Mouse (Mus musculus) 3T3-L1 (cell line): ENCODE results near the gene Ocm.

Experiments used
- DNase-seq: peaks from one replicate; pipeline ENCODE4 v3.0.0-alpha.2; 2015; ENCODE audit warnings: low read depth, low spot score

Gene Ocm

GRCm38 (mm10) chr5:144026620-144027263 is at the start of gene Ocm:
TSS of gene Ocm (minus strand) at chr5:144026670.
- no peak for DNase-seq

GRCm38 (mm10) chr5:144071249-144071648 is 44.8 kb upstream of the Ocm start:
- no peak for DNase-seq

- DNase-seq = no peak
Measured at GRCm38 (mm10) chr5:144070064-144070463, 43.6 kb upstream of the Ocm start.

- peak; percentile 54 for DNase-seq
Measured at GRCm38 (mm10) chr5:144066036-144066435, 39.6 kb upstream of the Ocm start.

GRCm38 (mm10) chr5:144064093-144064492 is 37.6 kb upstream of the Ocm start:
- DNase-seq = no peak

- no peak for DNase-seq
Measured at GRCm38 (mm10) chr5:144054340-144054739, 27.9 kb upstream of the Ocm start.

- no peak for DNase-seq
Measured at GRCm38 (mm10) chr5:144053450-144053849, 27.0 kb upstream of the Ocm start.

GRCm38 (mm10) chr5:144051268-144051667 is 24.8 kb upstream of the Ocm start:
- DNase-seq = peak; percentile 46

GRCm38 (mm10) chr5:144049881-144050280 is 23.4 kb upstream of the Ocm start:
- no peak for DNase-seq

- DNase-seq = no peak
Measured at GRCm38 (mm10) chr5:144047324-144047723, 20.9 kb upstream of the Ocm start.

- DNase-seq = no peak
Measured at GRCm38 (mm10) chr5:144043166-144043565, 16.7 kb upstream of the Ocm start.

- peak; percentile 88 for DNase-seq
Measured at GRCm38 (mm10) chr5:144040720-144041364, 14.4 kb upstream of the Ocm start.

GRCm38 (mm10) chr5:144039886-144040285 is 13.4 kb upstream of the Ocm start:
- no peak for DNase-seq

- DNase-seq = no peak
Measured at GRCm38 (mm10) chr5:144039156-144039675, 12.7 kb upstream of the Ocm start.

GRCm38 (mm10) chr5:144036952-144037351 is 10.5 kb upstream of the Ocm start:
- DNase-seq = no peak

- no peak for DNase-seq
Measured at GRCm38 (mm10) chr5:144034567-144034966, 8.1 kb upstream of the Ocm start.

- no peak for DNase-seq
Measured at GRCm38 (mm10) chr5:144032491-144032890, 6.0 kb upstream of the Ocm start.

- no peak for DNase-seq
Measured at GRCm38 (mm10) chr5:144015845-144016244, 10.6 kb downstream of the Ocm start.

- DNase-seq = no peak
Measured at GRCm38 (mm10) chr5:144015312-144015650, 11.2 kb downstream of the Ocm start.

GRCm38 (mm10) chr5:144014551-144015311 is 11.7 kb downstream of the Ocm start, which contains the start of gene Ccz1:
TSS of gene Ccz1 (minus strand) at chr5:144014877.
- peak; percentile 95 for DNase-seq

GRCm38 (mm10) chr5:144013366-144014134 is 12.9 kb downstream of the Ocm start:
- DNase-seq = peak; percentile 19
